25 mouse cellular contexts compared by ENCODE assay signal in the genomic region with DNA sequence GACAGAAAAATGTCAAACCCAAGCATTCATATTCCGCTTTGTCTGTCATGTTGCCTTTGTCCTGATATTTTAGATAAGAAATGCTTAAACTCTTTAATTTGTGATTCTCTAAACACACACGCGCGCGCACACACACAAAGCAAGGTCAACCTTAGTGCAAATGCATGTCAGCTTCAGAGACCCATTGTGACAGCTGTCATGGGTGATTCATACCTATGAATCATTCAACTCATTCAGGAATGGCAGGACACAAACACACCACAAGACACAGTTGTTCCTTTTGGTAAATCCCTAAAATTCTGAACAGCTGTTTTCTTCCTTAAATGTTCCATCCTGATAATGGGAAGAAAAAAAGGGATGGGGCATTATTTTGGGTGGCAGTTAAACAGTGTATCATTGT.
DNase-seq lines count a peak whose midpoint lies in the region; ATAC-seq and TF ChIP-seq lines count a peak whose summit lies in the region.
"Had no signal": no experiment of that assay in that cellular context is flagged by ENCODE, and none has a peak within 500 bp of the region (broad histone marks: within the 10 kb centered on the region; RNA-seq: fewer than 3 reads in every experiment).

No protein-coding gene starts in this region.

- WGBS in embryonic facial prominence, embryonic 14.5 days: 95% methylated on average over 5 of the region's 5 CpGs
- WGBS in embryonic facial prominence, embryonic 10.5 days: 96% methylated on average over 5 of the region's 5 CpGs
- 95% methylated on average over 5 of the region's 5 CpGs for WGBS in heart, embryonic 10.5 days

- DNase-seq in embryonic facial prominence, embryonic 14.5 days (ENCODE audit: low spot score): peak; percentile 8
- no peak for DNase-seq in embryonic facial prominence, embryonic 10.5 days (ENCODE audit: low spot score)
- peak; percentile 30 for DNase-seq in NIH3T3 (ENCODE audit: low read depth)
- DNase-seq in ovary, postnatal 14 days (ENCODE audit: low spot score): no peak
- DNase-seq in heart, embryonic 10.5 days (ENCODE audit: low spot score): no peak
- no peak for DNase-seq in layer of hippocampus, adult 11-12 months (ENCODE audit: low spot score)
- DNase-seq: adrenal gland, adult 2 months; adrenal gland, postnatal 10 days; adrenal gland, postnatal 25 days; B cell, adult 2 months; cerebellum, adult 11 months; cerebellum, adult 18-20 months; cerebellum, adult 8-10 months; cerebellum, adult 9-11 months; cerebellum, postnatal 14 days; cerebellum, postnatal 36 days; embryo, embryonic 11 days had no signal

- no peak overlapping the region for H3K4me3 ChIP-seq in embryonic facial prominence, embryonic 14.5 days (ENCODE audit: low read depth, low read length)
- H3K4me3 ChIP-seq in embryonic facial prominence, embryonic 10.5 days: no peak overlapping the region
- no peak overlapping the region for H3K4me3 ChIP-seq in C2C12 (ENCODE audit: insufficient read depth, poor library complexity, severe bottlenecking)
- H3K4me3 ChIP-seq in heart, embryonic 10.5 days: no peak overlapping the region
- H3K4me3 ChIP-seq: embryonic facial prominence, embryonic 12.5 days; embryonic facial prominence, embryonic 15.5 days; erythroblast, embryonic 14.5 days; forebrain, embryonic 10.5 days; forebrain, embryonic 12.5 days had no signal

- H3ac ChIP-seq in C2C12 (ENCODE audit: control insufficient read depth, insufficient read length, low read depth): no peak overlapping the region

- H3K4me1 ChIP-seq in embryonic facial prominence, embryonic 14.5 days (ENCODE audit: control insufficient read depth, insufficient read depth, low read length): no peaks in the 10 kb centered on the region
- no peaks in the 10 kb centered on the region for H3K4me1 ChIP-seq in embryonic facial prominence, embryonic 10.5 days
- H3K4me1 ChIP-seq in heart, embryonic 10.5 days: no peaks in the 10 kb centered on the region
- H3K4me1 ChIP-seq: embryonic facial prominence, embryonic 12.5 days; embryonic facial prominence, embryonic 15.5 days; forebrain, embryonic 10.5 days; forebrain, embryonic 12.5 days had no signal

- no peaks in the 10 kb centered on the region for H3K79me3 ChIP-seq in C2C12 (ENCODE audit: low read depth)

- ATAC-seq in embryonic facial prominence, embryonic 14.5 days (ENCODE audit: low read depth): no peak
- ATAC-seq: forebrain, embryonic 14.5 days; forebrain, embryonic 16.5 days had no signal

- no peak overlapping the region for H3K9ac ChIP-seq in embryonic facial prominence, embryonic 14.5 days (ENCODE audit: low read depth, low read length)
- H3K9ac ChIP-seq: embryonic facial prominence, embryonic 12.5 days; embryonic facial prominence, embryonic 15.5 days; forebrain, embryonic 12.5 days had no signal

- no peaks in the 10 kb centered on the region for H3K27me3 ChIP-seq in embryonic facial prominence, embryonic 14.5 days (replicated peaks; ENCODE audit: control insufficient read depth, insufficient read depth, low read length)
- no peaks in the 10 kb centered on the region for H3K27me3 ChIP-seq in embryonic facial prominence, embryonic 10.5 days (replicated peaks; ENCODE audit: low read depth, poor library complexity, severe bottlenecking)
- no peaks in the 10 kb centered on the region for H3K27me3 ChIP-seq in C2C12 (ENCODE audit: control insufficient read depth, insufficient read depth, insufficient read length)
- no peaks in the 10 kb centered on the region for H3K27me3 ChIP-seq in heart, embryonic 10.5 days (ENCODE audit: insufficient read depth, poor library complexity, severe bottlenecking)
- H3K27me3 ChIP-seq: embryonic facial prominence, embryonic 12.5 days; embryonic facial prominence, embryonic 15.5 days; forebrain, embryonic 12.5 days had no signal

- no peaks in the 10 kb centered on the region for H3K9me3 ChIP-seq in embryonic facial prominence, embryonic 14.5 days (ENCODE audit: control insufficient read depth, low read length)
- H3K9me3 ChIP-seq in embryonic facial prominence, embryonic 10.5 days: no peaks in the 10 kb centered on the region
- H3K9me3 ChIP-seq in heart, embryonic 10.5 days: no peaks in the 10 kb centered on the region
- H3K9me3 ChIP-seq: embryonic facial prominence, embryonic 12.5 days; embryonic facial prominence, embryonic 15.5 days; forebrain, embryonic 10.5 days; forebrain, embryonic 12.5 days had no signal

- no peak for TF ChIP-seq CTCF in C2C12 (IDR thresholded peaks at IDR 0.05; ENCODE audit: control insufficient read depth, insufficient read depth, insufficient read length)

- H3K79me2 ChIP-seq in C2C12 (ENCODE audit: control insufficient read depth, insufficient read depth): no peaks in the 10 kb centered on the region

- H3K27ac ChIP-seq in embryonic facial prominence, embryonic 14.5 days (replicated peaks; ENCODE audit: low read depth, low read length): no peak overlapping the region
- H3K27ac ChIP-seq in embryonic facial prominence, embryonic 10.5 days (replicated peaks): no peak overlapping the region
- no peak overlapping the region for H3K27ac ChIP-seq in heart, embryonic 10.5 days
- H3K27ac ChIP-seq: embryonic facial prominence, embryonic 12.5 days; embryonic facial prominence, embryonic 15.5 days; forebrain, embryonic 10.5 days; forebrain, embryonic 12.5 days had no signal

- no peak overlapping the region for H3K4me2 ChIP-seq in embryonic facial prominence, embryonic 14.5 days (ENCODE audit: low read depth, low read length)
- H3K4me2 ChIP-seq: embryonic facial prominence, embryonic 12.5 days; embryonic facial prominence, embryonic 15.5 days; forebrain, embryonic 12.5 days had no signal

- no peaks in the 10 kb centered on the region for H3K36me3 ChIP-seq in embryonic facial prominence, embryonic 14.5 days (ENCODE audit: control insufficient read depth, insufficient read depth, low read length)
- no peaks in the 10 kb centered on the region for H3K36me3 ChIP-seq in embryonic facial prominence, embryonic 10.5 days (replicated peaks)
- no peaks in the 10 kb centered on the region for H3K36me3 ChIP-seq in C2C12 (ENCODE audit: control insufficient read depth, insufficient read depth)
- no peaks in the 10 kb centered on the region for H3K36me3 ChIP-seq in heart, embryonic 10.5 days
- H3K36me3 ChIP-seq: embryonic facial prominence, embryonic 12.5 days; embryonic facial prominence, embryonic 15.5 days; forebrain, embryonic 10.5 days; forebrain, embryonic 12.5 days had no signal

TF ChIP-seq in C2C12, 6 proteins besides CTCF, POLR2A, EP300 and RAD21:
- TF ChIP-seq MYOD1 (IDR thresholded peaks at IDR 0.05; ENCODE audit: control insufficient read depth, insufficient read length, low read depth): peak; percentile 99
- TF ChIP-seq FOSL1 (IDR thresholded peaks at IDR 0.05; ENCODE audit: insufficient read depth, low read length, poor library complexity, severe bottlenecking): peak; percentile 90
- no peak for TF ChIP-seq MAX (IDR thresholded peaks at IDR 0.05)
TF ChIP-seq in C2C12: peak in this region for 2.

Comparison
In these comparisons a context has a peak if more than half of its experiments do, and no peak if none do; other contexts are left out.
1. DNase-seq: peak in embryonic facial prominence, embryonic 14.5 days (single experiment) and NIH3T3 (single experiment); none in embryonic facial prominence, embryonic 10.5 days (single experiment), ovary, postnatal 14 days (single experiment), heart, embryonic 10.5 days (single experiment) and layer of hippocampus, adult 11-12 months (single experiment).